Mouse (Mus musculus): ENCODE measurements around the gene Crip1. TPM values are rescaled to one million over a fixed set of nuclear protein-coding genes. Genes with fewer than 3 reads are reported as not detected.
A peak's percentile ranks its signal among the peaks of the same experiment; 100 is the strongest.

Crip1 gene
- polyA plus RNA-seq, 1 experiment from 2014 or later, result 485 TPM

- Histone ChIP-seq H3K9me3 (replicated peaks) (peaks cover 4% of the 10 kb centered on the region; the same call in 1 of the 2 replicates), H3K4me3 (no peak overlapping the region), H3K9ac (no peak overlapping the region), H3K4me1 (replicated peaks) (peaks cover 59% of the 10 kb centered on the region), H3K27me3 (replicated peaks) (no peaks in the 10 kb centered on the region), H3K27ac (ENCODE audit: poor library complexity, severe bottlenecking) (no peak overlapping the region), H3K4me2 (no peak overlapping the region), H3K36me3 (peaks cover 14% of the 10 kb centered on the region)
- WGBS, result 88% methylated on average over 6 of the region's 6 CpGs
- ATAC-seq (ENCODE audit: insufficient number of reproducible peaks, low FRiP score), result no peak
Measured at GRCm38 (mm10) chr12:113106386-113106785, 39.7 kb upstream of the Crip1 start.

- H3K36me3 ChIP-seq, result peaks cover 22% of the 10 kb centered on the region
- H3K9ac ChIP-seq, result no peak overlapping the region
- no peaks in the 10 kb centered on the region for H3K27me3 ChIP-seq (replicated peaks)
- H3K4me2 ChIP-seq, result no peak overlapping the region
- peak; percentile 34; the same call in 1 of the 2 replicates for ATAC-seq (ENCODE audit: insufficient number of reproducible peaks, low FRiP score)
- H3K4me3 ChIP-seq, result no peak overlapping the region
- WGBS, result 61% methylated on average over 4 of the region's 4 CpGs
- H3K4me1 ChIP-seq (replicated peaks), result peaks cover 54% of the 10 kb centered on the region
- peaks cover 4% of the 10 kb centered on the region; the same call in 1 of the 2 replicates for H3K9me3 ChIP-seq (replicated peaks)
- peak overlapping the region; percentile 1 for H3K27ac ChIP-seq (ENCODE audit: poor library complexity, severe bottlenecking)
Measured at GRCm38 (mm10) chr12:113107431-113108124, 38.5 kb upstream of the Crip1 start.

GRCm38 (mm10) chr12:113108528-113109283, 37.4 kb upstream of the Crip1 start:
- H3K9me3 ChIP-seq (replicated peaks), result peaks cover 4% of the 10 kb centered on the region; the same call in 1 of the 2 replicates
- no peak overlapping the region for H3K4me2 ChIP-seq
- no peak for ATAC-seq (ENCODE audit: insufficient number of reproducible peaks, low FRiP score)
- no peak overlapping the region for H3K27ac ChIP-seq (ENCODE audit: poor library complexity, severe bottlenecking)
- WGBS, result 87% methylated on average over 17 of the region's 17 CpGs
- H3K4me3 ChIP-seq, result no peak overlapping the region
- H3K27me3 ChIP-seq (replicated peaks), result no peaks in the 10 kb centered on the region
- peaks cover 47% of the 10 kb centered on the region for H3K4me1 ChIP-seq (replicated peaks)
- no peak overlapping the region for H3K9ac ChIP-seq
- H3K36me3 ChIP-seq, result peaks cover 22% of the 10 kb centered on the region

GRCm38 (mm10) chr12:113109801-113110200, 36.3 kb upstream of the Crip1 start:
- H3K9ac ChIP-seq, result no peak overlapping the region
- WGBS, result 86% methylated on average over 10 of the region's 10 CpGs
- no peak for ATAC-seq (ENCODE audit: insufficient number of reproducible peaks, low FRiP score)
- H3K36me3 ChIP-seq, result peaks cover 32% of the 10 kb centered on the region
- peaks cover 42% of the 10 kb centered on the region for H3K4me1 ChIP-seq (replicated peaks)
- peaks cover 4% of the 10 kb centered on the region; the same call in 1 of the 2 replicates for H3K9me3 ChIP-seq (replicated peaks)
- no peak overlapping the region for H3K27ac ChIP-seq (ENCODE audit: poor library complexity, severe bottlenecking)
- no peak overlapping the region for H3K4me2 ChIP-seq
- no peaks in the 10 kb centered on the region for H3K27me3 ChIP-seq (replicated peaks)
- no peak overlapping the region for H3K4me3 ChIP-seq

- no peak overlapping the region for H3K27ac ChIP-seq (ENCODE audit: poor library complexity, severe bottlenecking)
- no peaks in the 10 kb centered on the region for H3K9me3 ChIP-seq (replicated peaks)
- peaks cover 19% of the 10 kb centered on the region for H3K4me1 ChIP-seq (replicated peaks)
- H3K27me3 ChIP-seq (replicated peaks), result no peaks in the 10 kb centered on the region
- no peak for ATAC-seq (ENCODE audit: insufficient number of reproducible peaks, low FRiP score)
- H3K4me3 ChIP-seq, result no peak overlapping the region
- H3K9ac ChIP-seq, result no peak overlapping the region
- H3K4me2 ChIP-seq, result no peak overlapping the region
- 84% methylated on average over 4 of the region's 4 CpGs for WGBS
- peaks cover 63% of the 10 kb centered on the region for H3K36me3 ChIP-seq
Measured at GRCm38 (mm10) chr12:113114141-113114540, 32.0 kb upstream of the Crip1 start.

GRCm38 (mm10) chr12:113114856-113115538, 31.1 kb upstream of the Crip1 start:
- 76% methylated on average over 16 of the region's 16 CpGs for WGBS
- Histone ChIP-seq H3K4me2 (no peak overlapping the region), H3K4me3 (no peak overlapping the region), H3K36me3 (peaks cover 65% of the 10 kb centered on the region), H3K4me1 (replicated peaks) (peaks cover 24% of the 10 kb centered on the region), H3K27ac (ENCODE audit: poor library complexity, severe bottlenecking) (no peak overlapping the region), H3K27me3 (replicated peaks) (no peaks in the 10 kb centered on the region), H3K9me3 (replicated peaks) (no peaks in the 10 kb centered on the region), H3K9ac (no peak overlapping the region)
- ATAC-seq (ENCODE audit: insufficient number of reproducible peaks, low FRiP score), result no peak

- H3K4me1 ChIP-seq (replicated peaks), result peaks cover 13% of the 10 kb centered on the region
- 0 out of 2 replicates have a peak overlapping the region, but pooled peaks have one; percentile 3 for H3K9ac ChIP-seq
- H3K27me3 ChIP-seq (replicated peaks), result no peaks in the 10 kb centered on the region
- H3K27ac ChIP-seq (ENCODE audit: poor library complexity, severe bottlenecking), result 0 out of 2 replicates have a peak overlapping the region, but pooled peaks have one; percentile 21
- ATAC-seq (ENCODE audit: insufficient number of reproducible peaks, low FRiP score), result peak; percentile 60
- H3K4me2 ChIP-seq, result no peak overlapping the region
- no peak overlapping the region for H3K4me3 ChIP-seq
- H3K9me3 ChIP-seq (replicated peaks), result no peaks in the 10 kb centered on the region
- H3K36me3 ChIP-seq, result peaks cover 88% of the 10 kb centered on the region
- WGBS, result 78% methylated on average over 20 of the region's 20 CpGs
Measured at GRCm38 (mm10) chr12:113119516-113120410, 26.4 kb upstream of the Crip1 start.

GRCm38 (mm10) chr12:113124726-113125125, 21.4 kb upstream of the Crip1 start:
- Histone ChIP-seq H3K27ac (ENCODE audit: poor library complexity, severe bottlenecking) (peak overlapping the region; percentile 19; the same call in 1 of the 2 replicates), H3K9me3 (replicated peaks) (no peaks in the 10 kb centered on the region), H3K4me3 (no peak overlapping the region), H3K9ac (no peak overlapping the region), H3K4me2 (no peak overlapping the region), H3K4me1 (replicated peaks) (peaks cover 11% of the 10 kb centered on the region), H3K36me3 (peaks cover 99% of the 10 kb centered on the region), H3K27me3 (replicated peaks) (no peaks in the 10 kb centered on the region)
- WGBS, result 61% methylated on average over 6 of the region's 6 CpGs
- ATAC-seq (ENCODE audit: insufficient number of reproducible peaks, low FRiP score), result no peak

GRCm38 (mm10) chr12:113130732-113131131, 15.4 kb upstream of the Crip1 start:
- Histone ChIP-seq H3K9me3 (replicated peaks) (no peaks in the 10 kb centered on the region), H3K27ac (ENCODE audit: poor library complexity, severe bottlenecking) (no peak overlapping the region), H3K4me2 (no peak overlapping the region), H3K36me3 (peaks cover 94% of the 10 kb centered on the region), H3K4me3 (no peak overlapping the region), H3K4me1 (replicated peaks) (peaks cover 44% of the 10 kb centered on the region), H3K27me3 (replicated peaks) (no peaks in the 10 kb centered on the region), H3K9ac (no peak overlapping the region)
- 96% methylated on average over 8 of the region's 8 CpGs for WGBS
- no peak for ATAC-seq (ENCODE audit: insufficient number of reproducible peaks, low FRiP score)

GRCm38 (mm10) chr12:113131601-113132000, 14.5 kb upstream of the Crip1 start:
- H3K4me2 ChIP-seq, result no peak overlapping the region
- no peaks in the 10 kb centered on the region for H3K27me3 ChIP-seq (replicated peaks)
- ATAC-seq (ENCODE audit: insufficient number of reproducible peaks, low FRiP score), result no peak
- H3K9me3 ChIP-seq (replicated peaks), result no peaks in the 10 kb centered on the region
- H3K9ac ChIP-seq, result peak overlapping the region; percentile 60; the same call in 1 of the 2 replicates
- H3K36me3 ChIP-seq, result peaks cover 94% of the 10 kb centered on the region
- no peak overlapping the region for H3K4me3 ChIP-seq
- peaks cover 53% of the 10 kb centered on the region for H3K4me1 ChIP-seq (replicated peaks)
- peak overlapping the region; percentile 91 for H3K27ac ChIP-seq (ENCODE audit: poor library complexity, severe bottlenecking)
- 93% methylated on average over 14 of the region's 14 CpGs for WGBS

All from heart, embryonic 12.5 days (tissue).